Mouse (Mus musculus) embryonic fibroblast, embryonic 13.5 days (primary cell): Measurements from ENCODE around the gene Hspa1l.

Source experiments
- CTCF ChIP-seq: IDR thresholded peaks from 2 replicates; pipeline ENCODE4 v1.5.1; 2011; ENCODE audit warnings: mild to moderate bottlenecking, control low read depth, low read length, moderate library complexity, borderline replicate concordance; ENCODE audit not compliant: insufficient read depth
- POLR2A ChIP-seq: IDR thresholded peaks from 2 replicates; pipeline ENCODE4 v1.6.1; 2011; ENCODE audit warnings: low read depth, mild to moderate bottlenecking, control low read depth, low read length, moderate library complexity

GRCm38 (mm10) chr17:34954831-34955230 is 17.7 kb upstream of the Hspa1l start:
- TF ChIP-seq CTCF (no peak), POLR2A (no peak)
